Mouse (Mus musculus) CH12.LX (cell line): Measurements from ENCODE around the gene Zfpm1. TPM values are rescaled to one million over a fixed set of nuclear protein-coding genes. Genes with fewer than 3 reads are reported as not detected.

Experiments
- DNase-seq: peaks from one replicate; pipeline ENCODE4 v3.0.0-alpha.2; 2013; ENCODE audit errors: extremely low read depth
- H3K27ac ChIP-seq: 2 replicates; pipeline ENCODE4 v1.5.1; 2012; ENCODE audit warnings: low read depth, mild to moderate bottlenecking, control low read depth, moderate library complexity; ENCODE audit not compliant: insufficient read depth
- H3K27me3 ChIP-seq: replicated peaks from 2 replicates; pipeline ENCODE3; 2012; ENCODE audit warnings: inconsistent platforms
- H3K36me3 ChIP-seq, 2 experiments: replicated peaks in 1 of 2; 2 replicates each; pipeline versions ENCODE3 to v1.6.1; 2012; ENCODE audit warnings: inconsistent platforms in 1 of 2, low read length in 1 of 2, mild to moderate bottlenecking in 1 of 2, mixed read lengths in 1 of 2, moderate library complexity in 1 of 2; ENCODE audit not compliant: control insufficient read depth in 1 of 2, insufficient read depth in 1 of 2
- H3K4me1 ChIP-seq, 2 experiments: 2 replicates each; pipeline ENCODE4 v1.6.1; 2012; ENCODE audit warnings: inconsistent platforms in 1 of 2, moderate library complexity in 1 of 2; ENCODE audit not compliant: insufficient read depth in 2 of 2, control insufficient read depth in 1 of 2
- H3K4me2 ChIP-seq: 2 replicates; pipeline ENCODE4 v1.6.1; 2012; ENCODE audit warnings: low read depth, mild to moderate bottlenecking, control low read depth; ENCODE audit not compliant: poor library complexity, insufficient read depth, severe bottlenecking
- H3K4me3 ChIP-seq, 3 experiments: fragments of 150-350 bp in 1 of 3; sonication (generic) in 1 of 3; replicated peaks in 1 of 3; 2 replicates each; pipeline versions ENCODE3 to v1.5.1; 2011 to 2012; ENCODE audit warnings: low read depth in 2 of 3, low read length in 2 of 3, mild to moderate bottlenecking in 2 of 3, moderate library complexity in 2 of 3, control low read depth in 1 of 3, improper control_type of control experiment in 1 of 3, inconsistent platforms in 1 of 3, mixed read lengths in 1 of 3; ENCODE audit not compliant: poor library complexity in 1 of 3
- H3K79me2 ChIP-seq: replicated peaks from 2 replicates; pipeline ENCODE4 v1.6.1; 2012; ENCODE audit warnings: mild to moderate bottlenecking, moderate library complexity; ENCODE audit not compliant: control insufficient read depth, poor library complexity, insufficient read depth, severe bottlenecking; ENCODE audit errors: extremely low read depth
- H3K9ac ChIP-seq: 2 replicates; pipeline ENCODE4 v1.6.1; 2012; ENCODE audit warnings: low read depth, mild to moderate bottlenecking, control low read depth, moderate library complexity; ENCODE audit not compliant: insufficient read depth
- H3K9me3 ChIP-seq: replicated peaks from 2 replicates; pipeline ENCODE3; 2012; ENCODE audit warnings: low read length, inconsistent platforms, mixed read lengths
- BHLHE40 ChIP-seq: IDR thresholded peaks from 2 replicates; pipeline ENCODE4 v1.6.1; 2011; ENCODE audit warnings: mild to moderate bottlenecking, low read depth, low read length, improper control_type of control experiment
- CTCF ChIP-seq, 2 experiments: IDR thresholded peaks in 1 of 2; conservative IDR thresholded peaks in 1 of 2; 2 replicates each; pipeline ENCODE4 v1.5.1; 2011 to 2012; ENCODE audit warnings: low read depth in 2 of 2, low read length in 2 of 2, improper control_type of control experiment in 1 of 2, inconsistent platforms in 1 of 2, mild to moderate bottlenecking in 1 of 2, moderate library complexity in 1 of 2
- EP300 ChIP-seq: IDR thresholded peaks from 2 replicates; pipeline ENCODE4 v1.6.1; 2011; ENCODE audit warnings: low read length, improper control_type of control experiment
- GABPA ChIP-seq: IDR thresholded peaks from 2 replicates; pipeline ENCODE4 v1.6.1; 2012; ENCODE audit warnings: low read depth, low read length, improper control_type of control experiment, inconsistent platforms; ENCODE audit not compliant: insufficient replicate concordance
- IRF4 ChIP-seq: IDR thresholded peaks from 2 replicates; pipeline ENCODE4 v1.6.1; 2014; ENCODE audit warnings: low read depth, mild to moderate bottlenecking, inconsistent platforms, low read length, improper control_type of control experiment
- JUN ChIP-seq: IDR thresholded peaks from 2 replicates; pipeline ENCODE4 v1.6.1; 2011; ENCODE audit warnings: low read depth, mild to moderate bottlenecking, low read length, improper control_type of control experiment, moderate library complexity; ENCODE audit not compliant: insufficient read depth
- MEF2A ChIP-seq: IDR thresholded peaks from 2 replicates; pipeline ENCODE4 v1.6.1; 2014; ENCODE audit warnings: low read depth, mild to moderate bottlenecking, inconsistent platforms, low read length, improper control_type of control experiment, borderline replicate concordance
- MXI1 ChIP-seq: IDR thresholded peaks from 2 replicates; pipeline ENCODE4 v1.6.1; 2011; ENCODE audit warnings: mild to moderate bottlenecking, low read depth, low read length, improper control_type of control experiment
- NELFE ChIP-seq: IDR thresholded peaks from 2 replicates; pipeline ENCODE4 v1.6.1; 2011; ENCODE audit warnings: low read depth, low read length, improper control_type of control experiment
- POLR2AphosphoS2 ChIP-seq: IDR thresholded peaks from 2 replicates; pipeline ENCODE4 v1.6.1; 2011; ENCODE audit warnings: low read depth, low read length, improper control_type of control experiment
- RAD21 ChIP-seq: IDR thresholded peaks from 2 replicates; pipeline ENCODE4 v1.6.1; 2011; ENCODE audit warnings: low read depth, mild to moderate bottlenecking, low read length, improper control_type of control experiment, moderate library complexity
- SMC3 ChIP-seq: IDR thresholded peaks from 2 replicates; pipeline ENCODE4 v1.6.1; 2011; ENCODE audit warnings: low read depth, low read length, improper control_type of control experiment
- USF2 ChIP-seq: conservative IDR thresholded peaks from 2 replicates; pipeline ENCODE4 v1.6.1; 2011; ENCODE audit warnings: low read depth, low read length, improper control_type of control experiment
- ZC3H11A ChIP-seq: IDR thresholded peaks from 2 replicates; pipeline ENCODE4 v1.6.1; 2012; ENCODE audit warnings: low read depth, mild to moderate bottlenecking, inconsistent platforms, low read length, improper control_type of control experiment
- dilution Hi-C: fragments of 300-500 bp; cut with MboI; formaldehyde crosslinking; loops from 2 replicates; pipeline ENCODE4 v1.14.3; 2020; ENCODE audit warnings: low sequenced_read_pairs; ENCODE audit not compliant: extremely low pct_unique_long_range_greater_than_20kb, extremely low pct_ligation_motif_present
- in situ Hi-C: fragments of 300-500 bp; cut with MboI; formaldehyde crosslinking; loops from 3 replicates; pipeline ENCODE4 v1.14.3; 2019; ENCODE audit warnings: low sequenced_read_pairs, low pct_ligation_motif_present, low pct_unique_long_range_greater_than_20kb, mixed read lengths
- polyA plus RNA-seq: library from polyadenylated mRNA; unstranded; fragments of >175 nt; gene quantifications from 2 replicates; pipeline ENCODE4 v1.2.1, GENCODE M21; 2012; ENCODE audit warnings: low read depth; ENCODE audit not compliant: insufficient read length
- total RNA-seq, 2 experiments: library from RNA; depleted of rRNA; stranded (reverse); fragments of 300-350 nt in 1 of 2; fragments of >200 nt in 1 of 2; gene quantifications; 2 replicates each; pipeline ENCODE4 v1.2.3; 2012 to 2014

Gene Zfpm1
- total and polyA plus RNA-seq, 3 experiments, result 11.0 to 63.5 (median 30.1) TPM

- Histone ChIP-seq H3K9me3 (no peaks in the 10 kb centered on the region), H3K27me3 (peaks cover 75% of the 10 kb centered on the region), H3K36me3 (no peaks in the 10 kb centered on the region), H3K79me2 (no peaks in the 10 kb centered on the region), H3K4me2 (no peak overlapping the region), H3K27ac (no peak overlapping the region), H3K4me1 (peaks cover 8 to 23% of the 10 kb centered on the region in 2 experiments), H3K9ac (no peak overlapping the region), H3K4me3 (no peak overlapping the region)
- no peak for TF ChIP-seq POLR2AphosphoS2
- no peak for TF ChIP-seq USF2
- no peak for TF ChIP-seq RAD21
- dilution Hi-C loops, result no loop called here
- no peak for DNase-seq
- in situ Hi-C loops, result loop anchor here (10.0 kb wide), 2 partner anchors 294 to 414 kb away; no protein-coding TSS in a partner anchor
These were observed 13.1 kb upstream of the Zfpm1 start for GRCm38 (mm10) chr8:122268861-122269260.

GRCm38 (mm10) chr8:122269404-122269803 lies 12.5 kb upstream of the Zfpm1 start:
- DNase-seq, result no peak
- no peaks in the 10 kb centered on the region for H3K9me3 ChIP-seq
- H3K79me2 ChIP-seq, result no peaks in the 10 kb centered on the region
- H3K4me2 ChIP-seq, result no peak overlapping the region; the same call in 1 of the 2 replicates
- in situ Hi-C loops (loop anchor here (10.0 kb wide), 2 partner anchors 295 to 415 kb away; no protein-coding TSS in a partner anchor), dilution Hi-C loops (no loop called here)
- H3K4me1 ChIP-seq, result peaks cover 3 to 23% of the 10 kb centered on the region in 2 experiments; a peak in 3 of 4 replicates
- no peaks in the 10 kb centered on the region for H3K36me3 ChIP-seq
- no peak overlapping the region for H3K27ac ChIP-seq
- peaks cover 70% of the 10 kb centered on the region for H3K27me3 ChIP-seq
- TF ChIP-seq BHLHE40 (peak; percentile 68), ZC3H11A (peak; percentile 11; the same call in 1 of the 2 replicates), SMC3 (peak; percentile 79), CTCF (conservative IDR thresholded peaks at IDR 0.05 in 1 of 2, IDR thresholded peaks at IDR 0.05 in 1 of 2; ENCODE audit: low read depth in 2 of 2, low read length in 2 of 2) (peak; percentile 68 to 84), RAD21 (peak; percentile 65), JUN (no peak)
- TF ChIP-seq, all 38 proteins: peak for 5
- no peak overlapping the region for H3K4me3 ChIP-seq
- no peak overlapping the region for H3K9ac ChIP-seq

- no peak overlapping the region for H3K9ac ChIP-seq
- H3K79me2 ChIP-seq, result no peaks in the 10 kb centered on the region
- in situ Hi-C loops (no loop called here), dilution Hi-C loops (no loop called here)
- no peaks in the 10 kb centered on the region for H3K36me3 ChIP-seq
- TF ChIP-seq CTCF (conservative IDR thresholded peaks at IDR 0.05 in 1 of 2, IDR thresholded peaks at IDR 0.05 in 1 of 2; ENCODE audit: low read depth in 2 of 2, low read length in 2 of 2), result no peak
- TF ChIP-seq EP300, result no peak
- no peak for TF ChIP-seq IRF4
- no peak for TF ChIP-seq ZC3H11A
- no peak for TF ChIP-seq JUN
- no peak for TF ChIP-seq MXI1
- TF ChIP-seq NELFE, result no peak
- TF ChIP-seq MEF2A, result no peak
- no peak for TF ChIP-seq GABPA
- no peak for DNase-seq
- H3K4me3 ChIP-seq, result no peak overlapping the region
- H3K27ac ChIP-seq, result no peak overlapping the region
- no peak overlapping the region for H3K4me2 ChIP-seq
- no peaks in the 10 kb centered on the region for H3K9me3 ChIP-seq
- peaks cover 2 to 19% of the 10 kb centered on the region in 2 experiments; a peak in 3 of 4 replicates for H3K4me1 ChIP-seq
- peaks cover 58% of the 10 kb centered on the region for H3K27me3 ChIP-seq
These were observed 11.4 kb upstream of the Zfpm1 start for GRCm38 (mm10) chr8:122270555-122270954.
